Mouse (Mus musculus) gonadal fat pad, adult 2 months (tissue): ENCODE measurements at regions not wholly inside any gene's neighbourhood (a gene's known extent, or its start where the extent isn't known, plus 50 kb on each side); places are given as distances from the start of the nearest gene placed in this dataset.

Source experiments
- DNase-seq: peaks from one replicate; pipeline ENCODE4 v3.0.0-alpha.2; 2012; ENCODE audit warnings: low read depth

DNA sequence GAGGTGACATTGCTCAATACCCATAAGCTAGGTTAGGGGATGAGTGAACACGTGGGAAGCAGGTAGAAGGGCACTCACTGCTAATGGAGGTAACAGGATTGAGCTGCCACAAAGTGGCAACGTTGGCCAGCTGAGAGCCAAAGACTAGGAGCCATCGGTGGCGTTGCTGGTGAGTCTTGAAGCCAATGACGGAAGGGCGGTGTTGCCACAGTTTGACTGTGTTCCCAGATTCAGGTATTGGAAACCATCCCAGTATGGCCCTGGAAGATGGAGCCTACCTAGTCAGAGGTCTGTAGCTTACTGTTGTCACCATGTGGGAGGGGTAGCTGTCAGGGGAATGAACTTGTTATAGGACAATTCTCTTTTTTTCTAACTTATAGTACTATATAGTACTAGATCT, 158.4 kb downstream of the Ly86 start:
- no peak for DNase-seq

GRCm38 (mm10) chr13:37503898-37504297, 158.9 kb downstream of the Ly86 start:
- no peak for DNase-seq

DNA sequence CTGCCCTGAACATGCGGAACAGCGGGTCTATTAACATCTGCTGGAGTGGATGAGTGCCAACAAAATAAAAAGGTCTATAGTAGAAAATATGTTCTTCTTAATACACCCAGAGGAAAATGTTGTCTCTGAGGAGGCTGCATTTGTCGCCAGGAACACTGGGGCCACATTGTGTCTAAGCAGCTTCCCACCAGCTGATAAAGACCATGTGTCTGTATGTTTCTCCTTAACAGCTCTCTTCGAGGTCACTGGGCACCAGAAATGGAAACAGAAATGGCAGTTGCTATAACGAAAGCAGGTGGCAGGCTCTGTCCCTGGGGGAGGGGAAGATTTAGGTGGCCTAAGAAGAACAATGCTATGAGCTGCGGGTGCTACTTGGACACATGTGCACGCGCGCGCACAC, 159.4 kb downstream of the Ly86 start:
- no peak for DNase-seq

DNA sequence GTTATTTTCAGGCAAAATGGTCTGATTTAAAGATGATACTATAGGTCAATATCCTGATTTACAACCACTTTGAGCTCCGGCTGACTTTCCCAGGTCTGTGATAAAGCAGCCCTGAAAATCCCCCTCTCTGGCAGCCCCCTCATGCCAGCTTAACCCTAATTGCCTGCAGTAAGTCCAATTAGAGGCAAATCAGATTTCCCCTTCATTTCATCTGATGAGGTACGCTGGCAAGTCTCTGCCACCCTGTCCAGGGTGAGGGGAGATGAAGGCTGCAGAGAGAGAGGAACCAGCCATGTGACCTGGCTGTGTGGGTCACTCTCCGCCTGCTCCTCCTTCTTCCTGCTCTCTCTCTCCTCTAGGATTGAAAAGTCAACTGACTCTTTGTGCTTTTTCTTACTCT, 160.6 kb downstream of the Ly86 start:
- DNase-seq, result no peak

- no peak for DNase-seq
These were observed 161.0 kb downstream of the Ly86 start for GRCm38 (mm10) chr13:37506046-37506445.

- no peak for DNase-seq
These were observed 161.7 kb downstream of the Ly86 start for GRCm38 (mm10) chr13:37506701-37507100.

GRCm38 (mm10) chr13:37507146-37507545, 162.1 kb downstream of the Ly86 start:
- DNase-seq, result peak; percentile 99

- no peak for DNase-seq
These were observed 163.7 kb downstream of the Ly86 start for GRCm38 (mm10) chr13:37508385-37509351.

GRCm38 (mm10) chr13:37509352-37509851, 164.4 kb downstream of the Ly86 start:
- DNase-seq, result no peak

DNA sequence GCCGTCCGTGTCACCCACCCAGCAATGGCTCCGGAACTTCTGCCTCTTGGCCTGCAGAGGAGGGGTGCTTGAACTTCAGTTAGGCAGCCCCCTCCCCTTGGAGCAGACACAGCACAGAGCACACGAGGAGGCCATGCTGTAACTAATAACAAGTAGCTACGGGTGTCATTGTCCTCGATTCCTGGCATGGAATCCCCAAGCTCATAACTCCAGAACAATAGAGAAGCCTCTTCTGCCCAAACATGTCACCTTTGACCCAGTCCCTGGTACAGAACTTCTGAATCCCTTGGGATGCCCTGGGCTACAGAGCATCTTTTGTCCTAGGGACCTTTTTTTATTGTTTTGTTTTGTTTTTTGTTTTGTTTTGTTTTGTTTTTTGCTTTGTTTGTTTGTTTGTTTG, 165.5 kb downstream of the Ly86 start:
- DNase-seq, result no peak

GRCm38 (mm10) chr13:37511006-37511405, 166.0 kb downstream of the Ly86 start:
- no peak for DNase-seq

- DNase-seq, result no peak
These were observed 166.4 kb downstream of the Ly86 start for GRCm38 (mm10) chr13:37511406-37511805.

- DNase-seq, result no peak
These were observed 167.8 kb downstream of the Ly86 start for GRCm38 (mm10) chr13:37512781-37513180.

DNA sequence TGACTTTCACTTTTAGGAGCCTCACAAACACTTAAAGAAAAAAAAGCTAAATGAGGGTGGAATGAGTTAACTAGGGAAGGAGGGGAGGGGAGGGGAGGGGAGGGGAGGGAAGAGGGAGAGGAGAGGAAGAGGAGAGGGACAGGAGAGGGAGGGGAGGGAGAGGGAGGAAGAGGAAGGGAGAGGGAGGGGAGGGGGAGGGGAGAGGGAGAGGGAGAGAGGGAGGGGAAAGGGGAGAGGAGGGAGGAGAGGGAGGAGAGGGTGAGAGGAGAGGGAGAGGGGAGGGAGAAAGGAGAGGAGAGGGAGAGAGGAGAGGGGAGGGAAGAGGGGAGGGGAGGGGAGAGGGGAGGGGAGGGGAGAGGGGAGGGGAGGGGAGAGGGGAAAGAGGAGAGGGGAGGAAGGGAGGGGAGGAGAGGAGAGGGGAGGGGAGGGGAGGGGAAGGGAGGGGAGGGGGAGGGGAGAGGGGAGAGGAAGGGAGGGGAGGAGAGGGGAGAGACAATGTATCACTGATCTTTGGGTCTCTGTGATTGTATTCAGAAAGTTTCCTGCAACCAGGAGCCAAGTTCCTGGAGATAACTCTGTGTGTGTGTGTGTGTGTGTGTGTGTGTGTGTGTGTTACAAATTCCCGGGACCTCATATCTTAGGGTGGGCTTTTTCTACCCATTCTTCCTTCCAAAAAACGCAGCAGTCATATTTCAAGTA, 168.3 kb downstream of the Ly86 start:
- DNase-seq, result no peak

DNA sequence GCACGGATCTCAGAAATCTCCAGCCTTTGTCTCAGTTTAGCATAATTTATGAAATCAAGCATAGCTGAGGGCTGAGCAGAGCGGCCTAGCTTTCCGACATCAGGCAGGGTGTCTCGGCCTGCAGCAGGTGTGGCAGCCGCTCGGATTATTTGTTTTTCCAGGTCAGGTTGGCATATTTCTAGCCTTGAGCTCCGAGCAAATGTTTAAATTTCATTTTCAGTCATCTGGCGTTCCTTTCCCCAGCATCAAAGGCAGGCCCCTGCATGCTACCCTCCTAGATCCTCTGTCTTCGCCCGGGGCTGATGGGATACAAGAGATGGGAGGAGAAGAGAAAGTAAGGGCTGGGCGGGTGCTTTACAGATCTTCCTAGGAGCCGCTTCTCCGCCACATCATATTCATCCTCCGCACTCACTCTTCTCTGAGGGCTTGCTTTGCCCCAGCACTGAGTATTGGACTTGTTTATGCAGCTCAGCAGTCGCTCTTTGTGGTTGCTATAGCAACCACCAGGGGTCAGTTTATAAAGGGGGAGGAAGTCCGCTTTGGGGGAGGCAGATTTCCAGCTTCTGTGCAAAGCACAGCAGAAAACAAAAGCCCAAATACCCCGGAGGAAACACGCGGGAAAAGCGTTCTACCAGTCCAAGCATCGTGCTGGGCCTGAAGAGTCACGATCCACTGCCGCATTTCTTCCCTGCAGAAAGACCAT, 169.0 kb downstream of the Ly86 start:
- DNase-seq, result no peak

DNA sequence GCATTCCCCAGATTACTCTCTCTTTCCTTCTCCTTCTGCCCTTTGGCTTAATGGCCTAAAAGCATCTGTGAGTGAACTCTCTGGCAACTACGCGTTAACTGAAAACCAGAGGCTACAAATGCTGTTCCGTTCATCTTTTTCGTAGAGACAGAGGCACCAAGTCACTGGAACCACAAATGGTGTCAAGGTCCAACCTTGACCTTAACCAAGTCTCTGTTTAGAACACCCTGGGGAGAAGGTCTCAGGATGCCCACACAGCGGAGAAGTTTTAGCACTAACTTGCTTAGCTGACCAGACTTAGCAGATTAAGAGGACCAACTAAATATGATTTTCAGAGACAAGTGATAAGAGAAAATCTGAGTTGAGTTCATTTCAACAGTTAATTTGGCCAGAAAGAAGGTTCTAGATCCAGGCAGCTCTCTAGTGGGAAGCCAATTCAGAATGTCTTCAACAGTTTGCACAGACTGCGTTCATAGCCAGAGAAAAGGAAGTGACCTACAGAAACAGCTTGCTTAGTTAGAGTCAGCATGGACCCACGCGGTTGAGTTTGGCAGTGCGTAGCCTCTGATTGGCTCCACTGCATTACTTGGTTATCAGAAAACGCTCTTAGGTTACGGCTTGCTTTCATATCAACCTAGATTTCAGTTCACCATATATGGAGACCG, 169.8 kb downstream of the Ly86 start:
- DNase-seq, result no peak

DNA sequence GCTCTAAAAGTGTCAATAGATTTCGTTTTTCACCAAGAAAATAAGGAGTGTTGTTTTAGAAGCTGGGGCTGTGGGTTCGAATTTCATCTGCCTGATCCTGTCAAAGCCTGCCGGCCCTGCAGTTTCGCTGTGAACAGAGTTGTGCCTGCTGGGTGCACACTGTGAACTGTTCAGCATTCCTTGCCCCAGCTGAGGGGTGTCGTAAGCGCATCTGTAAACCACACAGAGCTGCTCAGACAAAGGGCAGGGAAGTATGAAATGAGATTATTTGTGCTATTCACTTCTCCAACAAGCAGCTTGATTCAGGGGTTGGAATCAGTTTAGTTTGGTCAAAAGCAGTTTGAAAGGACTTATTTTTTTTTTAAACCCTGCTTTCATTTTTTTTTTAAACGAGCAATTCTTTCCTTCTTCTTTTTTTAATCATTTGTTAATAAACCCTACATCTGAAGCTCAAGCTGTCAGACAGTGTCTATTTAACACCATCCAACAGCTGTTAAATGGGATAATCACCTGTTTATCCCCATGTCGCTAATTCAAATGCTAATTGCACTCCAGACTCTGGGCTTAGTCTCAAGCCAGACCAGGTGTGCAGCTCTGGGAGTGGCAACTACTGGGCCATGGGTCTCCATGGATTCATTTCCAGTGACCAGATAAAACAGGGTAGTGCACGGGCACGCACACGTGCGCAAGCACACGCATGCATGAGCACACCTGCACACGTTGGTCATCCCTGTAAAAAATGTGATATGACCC, 172.2 kb downstream of the Ly86 start:
- DNase-seq, result no peak

- no peak for DNase-seq
These were observed 174.9 kb downstream of the Ly86 start for GRCm38 (mm10) chr13:37519948-37520347.

GRCm38 (mm10) chr13:37525097-37525726, 180.2 kb downstream of the Ly86 start:
- no peak for DNase-seq

GRCm38 (mm10) chr13:37526102-37526501, 181.1 kb downstream of the Ly86 start:
- no peak for DNase-seq
